Mouse (Mus musculus): Measurements from ENCODE around the gene E330034G19Rik. TPM values are rescaled to one million over a fixed set of nuclear protein-coding genes. Genes with fewer than 3 reads are reported as not detected.

The E330034G19Rik gene
- total and polyA plus RNA-seq, 2 experiments from 2014 or later, result 0.21 TPM; not detected in 1

GRCm38 (mm10) chr14:24255956-24256355 lies 37.1 kb upstream of the E330034G19Rik start:
- H3K27ac ChIP-seq, result no peak overlapping the region
- H3K4me3 ChIP-seq (ENCODE audit: low read length), result no peak overlapping the region
- H3K4me1 ChIP-seq (ENCODE audit: insufficient read depth, low read length), result peaks cover 4% of the 10 kb centered on the region; the same call in 1 of the 2 replicates
- ATAC-seq, result no peak
- no peak for TF ChIP-seq CTCF (IDR thresholded peaks at IDR 0.05; ENCODE audit: low read depth)
- no peaks in the 10 kb centered on the region for H3K36me3 ChIP-seq (ENCODE audit: insufficient read depth, low read length)
- H3K4me2 ChIP-seq (ENCODE audit: low read depth, low read length), result no peak overlapping the region
- H3K9me3 ChIP-seq (ENCODE audit: low read length), result no peaks in the 10 kb centered on the region
- no peak for DNase-seq (ENCODE audit: low spot score)
- H3K9ac ChIP-seq (replicated peaks; ENCODE audit: low read length), result no peak overlapping the region
- 53% methylated on average over 2 of the region's 2 CpGs for WGBS
- no peaks in the 10 kb centered on the region for H3K27me3 ChIP-seq (ENCODE audit: insufficient read depth, low read length)

- no peak for TF ChIP-seq CTCF (IDR thresholded peaks at IDR 0.05; ENCODE audit: low read depth)
- 70% methylated on average over 4 of the region's 4 CpGs for WGBS
- Histone ChIP-seq H3K4me1 (ENCODE audit: insufficient read depth, low read length) (peaks cover 8% of the 10 kb centered on the region; the same call in 1 of the 2 replicates), H3K27ac (no peak overlapping the region), H3K9ac (replicated peaks; ENCODE audit: low read length) (no peak overlapping the region), H3K4me3 (ENCODE audit: low read length) (no peak overlapping the region), H3K9me3 (ENCODE audit: low read length) (no peaks in the 10 kb centered on the region), H3K36me3 (ENCODE audit: insufficient read depth, low read length) (no peaks in the 10 kb centered on the region), H3K4me2 (ENCODE audit: low read depth, low read length) (no peak overlapping the region), H3K27me3 (ENCODE audit: insufficient read depth, low read length) (no peaks in the 10 kb centered on the region)
- no peak for ATAC-seq
- DNase-seq (ENCODE audit: low spot score), result no peak
These were observed 32.6 kb upstream of the E330034G19Rik start for GRCm38 (mm10) chr14:24260391-24260790.

- H3K9ac ChIP-seq (replicated peaks; ENCODE audit: low read length), result no peak overlapping the region
- H3K36me3 ChIP-seq (ENCODE audit: insufficient read depth, low read length), result no peaks in the 10 kb centered on the region
- ATAC-seq, result peak; percentile 8; the same call in 1 of the 2 replicates
- H3K4me1 ChIP-seq (ENCODE audit: insufficient read depth, low read length), result peaks cover 8% of the 10 kb centered on the region; the same call in 1 of the 2 replicates
- peak overlapping the region; percentile 59; the same call in 1 of the 2 replicates for H3K27ac ChIP-seq
- DNase-seq (ENCODE audit: low spot score), result no peak
- no peak overlapping the region for H3K4me3 ChIP-seq (ENCODE audit: low read length)
- TF ChIP-seq CTCF (IDR thresholded peaks at IDR 0.05; ENCODE audit: low read depth), result no peak
- no peaks in the 10 kb centered on the region for H3K27me3 ChIP-seq (ENCODE audit: insufficient read depth, low read length)
- WGBS, result 68% methylated on average over 6 of the region's 6 CpGs
- H3K4me2 ChIP-seq (ENCODE audit: low read depth, low read length), result no peak overlapping the region
- H3K9me3 ChIP-seq (ENCODE audit: low read length), result no peaks in the 10 kb centered on the region
These were observed 30.6 kb upstream of the E330034G19Rik start for GRCm38 (mm10) chr14:24262382-24262781.

GRCm38 (mm10) chr14:24262915-24263314 lies 30.1 kb upstream of the E330034G19Rik start:
- no peak overlapping the region for H3K9ac ChIP-seq (replicated peaks; ENCODE audit: low read length)
- H3K9me3 ChIP-seq (ENCODE audit: low read length), result no peaks in the 10 kb centered on the region
- H3K36me3 ChIP-seq (ENCODE audit: insufficient read depth, low read length), result no peaks in the 10 kb centered on the region
- H3K4me3 ChIP-seq (ENCODE audit: low read length), result no peak overlapping the region
- no peak for TF ChIP-seq CTCF (IDR thresholded peaks at IDR 0.05; ENCODE audit: low read depth)
- DNase-seq (ENCODE audit: low spot score) (peak; percentile 84), ATAC-seq (peak; percentile 88)
- 40% methylated on average over 2 of the region's 2 CpGs for WGBS
- H3K27me3 ChIP-seq (ENCODE audit: insufficient read depth, low read length), result no peaks in the 10 kb centered on the region
- H3K4me1 ChIP-seq (ENCODE audit: insufficient read depth, low read length), result peaks cover 8% of the 10 kb centered on the region; the same call in 1 of the 2 replicates
- peak overlapping the region; percentile 59 for H3K27ac ChIP-seq
- no peak overlapping the region for H3K4me2 ChIP-seq (ENCODE audit: low read depth, low read length)

GRCm38 (mm10) chr14:24269571-24269970 lies 23.4 kb upstream of the E330034G19Rik start:
- H3K4me3 ChIP-seq (ENCODE audit: low read length), result no peak overlapping the region
- H3K9ac ChIP-seq (replicated peaks; ENCODE audit: low read length), result no peak overlapping the region
- DNase-seq (ENCODE audit: low spot score), result no peak
- 59% methylated on average over 1 of the region's 1 CpGs for WGBS
- H3K4me2 ChIP-seq (ENCODE audit: low read depth, low read length), result no peak overlapping the region
- H3K27me3 ChIP-seq (ENCODE audit: insufficient read depth, low read length), result no peaks in the 10 kb centered on the region
- no peaks in the 10 kb centered on the region for H3K4me1 ChIP-seq (ENCODE audit: insufficient read depth, low read length)
- no peaks in the 10 kb centered on the region for H3K36me3 ChIP-seq (ENCODE audit: insufficient read depth, low read length)
- ATAC-seq, result no peak
- no peak overlapping the region for H3K27ac ChIP-seq
- H3K9me3 ChIP-seq (ENCODE audit: low read length), result no peaks in the 10 kb centered on the region
- no peak for TF ChIP-seq CTCF (IDR thresholded peaks at IDR 0.05; ENCODE audit: low read depth)

GRCm38 (mm10) chr14:24273575-24273974 lies 19.4 kb upstream of the E330034G19Rik start:
- DNase-seq (ENCODE audit: low spot score) (peak; percentile 72), ATAC-seq (peak; percentile 25; the same call in 1 of the 2 replicates)
- 58% methylated on average over 2 of the region's 2 CpGs for WGBS
- Histone ChIP-seq H3K4me2 (ENCODE audit: low read depth, low read length) (no peak overlapping the region), H3K9me3 (ENCODE audit: low read length) (no peaks in the 10 kb centered on the region), H3K4me3 (ENCODE audit: low read length) (no peak overlapping the region), H3K27ac (no peak overlapping the region), H3K9ac (replicated peaks; ENCODE audit: low read length) (no peak overlapping the region), H3K27me3 (ENCODE audit: insufficient read depth, low read length) (no peaks in the 10 kb centered on the region), H3K36me3 (ENCODE audit: insufficient read depth, low read length) (no peaks in the 10 kb centered on the region), H3K4me1 (ENCODE audit: insufficient read depth, low read length) (no peaks in the 10 kb centered on the region)
- TF ChIP-seq CTCF (IDR thresholded peaks at IDR 0.05; ENCODE audit: low read depth), result peak; percentile 82

GRCm38 (mm10) chr14:24275534-24275933 lies 17.5 kb upstream of the E330034G19Rik start:
- Histone ChIP-seq H3K4me3 (ENCODE audit: low read length) (no peak overlapping the region), H3K27ac (no peak overlapping the region), H3K27me3 (ENCODE audit: insufficient read depth, low read length) (no peaks in the 10 kb centered on the region), H3K4me1 (ENCODE audit: insufficient read depth, low read length) (no peaks in the 10 kb centered on the region), H3K9me3 (ENCODE audit: low read length) (no peaks in the 10 kb centered on the region), H3K36me3 (ENCODE audit: insufficient read depth, low read length) (no peaks in the 10 kb centered on the region), H3K4me2 (ENCODE audit: low read depth, low read length) (no peak overlapping the region), H3K9ac (replicated peaks; ENCODE audit: low read length) (no peak overlapping the region)
- DNase-seq (ENCODE audit: low spot score) (peak; percentile 81), ATAC-seq (peak; percentile 78; the same call in 1 of the 2 replicates)
- TF ChIP-seq CTCF (IDR thresholded peaks at IDR 0.05; ENCODE audit: low read depth), result peak; percentile 46
- WGBS, result 48% methylated on average over 2 of the region's 2 CpGs
